Mouse (Mus musculus) thymus, adult 2 months (tissue): Measurements from ENCODE around the gene Sel1l2. TPM values are rescaled to one million over a fixed set of nuclear protein-coding genes. Genes with fewer than 3 reads are reported as not detected.
"Not testable (repeated sequence)": the region's sequence is repeated elsewhere in the genome, so short reads cannot be mapped to it uniquely, and the experiment has no call there.

Source experiments
- DNase-seq: peaks from one replicate; pipeline ENCODE4 v3.0.0; 2021
- H3K27ac ChIP-seq: fragments of 200-500 bp; 2 replicates; pipeline ENCODE4 v1.5.1; 2012; ENCODE audit warnings: low read length, control low read depth; ENCODE audit not compliant: control insufficient read depth, insufficient read depth
- H3K27me3 ChIP-seq: fragments of 200-500 bp; 2 replicates; pipeline ENCODE4 v1.6.1; 2012; ENCODE audit warnings: mild to moderate bottlenecking, low read length, moderate library complexity, mixed read lengths; ENCODE audit not compliant: control insufficient read depth, insufficient read depth
- H3K36me3 ChIP-seq: fragments of 200-500 bp; 2 replicates; pipeline ENCODE4 v1.6.1; 2012; ENCODE audit warnings: mild to moderate bottlenecking, low read length, moderate library complexity; ENCODE audit not compliant: control insufficient read depth, insufficient read depth
- H3K4me1 ChIP-seq: fragments of 200-500 bp; replicated peaks from 2 replicates; pipeline ENCODE4 v1.6.1; 2012; ENCODE audit warnings: low read length; ENCODE audit not compliant: control insufficient read depth, insufficient read depth
- H3K4me3 ChIP-seq: fragments of 200-500 bp; 2 replicates; pipeline ENCODE4 v1.5.1; 2012; ENCODE audit warnings: mild to moderate bottlenecking, low read length, control low read depth, moderate library complexity; ENCODE audit not compliant: control insufficient read depth, insufficient read depth
- CTCF ChIP-seq: fragments of 200-500 bp; IDR thresholded peaks from 2 replicates; pipeline ENCODE4 v1.5.1; 2012; ENCODE audit warnings: mild to moderate bottlenecking, control low read depth, low read length, moderate library complexity, borderline replicate concordance; ENCODE audit not compliant: control insufficient read depth, poor library complexity, insufficient read depth; ENCODE audit errors: extremely low read depth
- POLR2A ChIP-seq: fragments of 200-500 bp; IDR thresholded peaks from 2 replicates; pipeline ENCODE4 v1.6.1; 2012; ENCODE audit warnings: mild to moderate bottlenecking, low read length, control low read depth, moderate library complexity; ENCODE audit not compliant: control insufficient read depth, poor library complexity, insufficient read depth; ENCODE audit errors: extremely low read depth
- WGBS: fragments of 180-500 bp; shearing (Covaris S2); methylation state at CpG from one replicate; pipeline ENCODE4 v1.1.7; 2018; 5-methylcytosine and 5-hydroxymethylcytosine counted together
- polyA plus RNA-seq: library from polyadenylated mRNA; depleted of rRNA; stranded (reverse); fragments of >200 nt; gene quantifications from 2 replicates; pipeline ENCODE4 v1.2.3, GENCODE M21; 2012; rRNA removed

Sel1l2 gene
- polyA plus RNA-seq, 1 experiment: not detected

DNA sequence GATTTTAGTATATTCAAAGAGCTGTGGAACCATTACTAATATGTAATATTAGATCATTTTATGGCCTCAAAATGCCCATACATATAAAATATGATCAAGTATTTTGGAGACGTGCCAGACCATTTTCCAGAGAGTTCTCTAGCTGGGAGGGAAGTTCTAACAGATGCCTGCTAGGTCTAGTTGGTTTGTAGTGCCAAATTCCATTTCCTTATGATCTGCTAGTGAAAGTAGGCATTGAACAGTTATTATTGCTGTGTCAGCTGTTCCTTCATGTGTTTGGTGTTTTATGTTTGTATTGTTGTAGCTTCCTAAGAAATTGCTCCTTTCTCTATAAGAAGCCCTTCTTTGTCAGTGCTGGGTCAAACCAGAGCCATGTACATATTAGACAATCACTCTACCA is 173.5 kb downstream of the Sel1l2 start:
- Histone ChIP-seq H3K27ac (no peak overlapping the region), H3K4me1 (no peaks in the 10 kb centered on the region), H3K36me3 (no peaks in the 10 kb centered on the region), H3K4me3 (no peak overlapping the region), H3K27me3 (no peaks in the 10 kb centered on the region)
- no peak for DNase-seq
- TF ChIP-seq CTCF (no peak), POLR2A (no peak)
- WGBS: 80% methylated on average over 1 of the region's 1 CpGs

DNA sequence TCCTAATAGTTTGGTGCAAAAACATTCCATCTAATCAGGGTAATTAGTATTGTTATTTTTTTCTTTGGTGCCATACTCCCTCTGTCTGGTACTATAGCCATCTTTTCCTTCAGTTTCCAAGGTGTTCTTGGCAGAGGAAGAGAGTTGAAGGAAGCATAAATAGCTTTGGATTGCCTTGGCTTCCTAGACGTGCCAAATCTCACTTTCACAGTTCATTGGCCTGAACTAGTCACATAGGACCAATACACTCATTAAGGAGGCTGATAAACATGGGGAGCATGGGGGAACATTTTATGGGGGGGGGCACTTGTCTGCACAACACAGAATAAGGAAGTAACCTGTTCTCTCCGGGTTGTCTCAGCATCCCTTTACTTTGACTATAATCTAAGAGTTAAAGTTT is 174.1 kb downstream of the Sel1l2 start:
- Histone ChIP-seq H3K36me3 (no peaks in the 10 kb centered on the region), H3K27ac (no peak overlapping the region), H3K4me1 (no peaks in the 10 kb centered on the region), H3K4me3 (no peak overlapping the region), H3K27me3 (no peaks in the 10 kb centered on the region)
- WGBS: 70% methylated on average over 2 of the region's 2 CpGs
- no peak for DNase-seq
- no peak for TF ChIP-seq POLR2A
- TF ChIP-seq CTCF: no peak

DNA sequence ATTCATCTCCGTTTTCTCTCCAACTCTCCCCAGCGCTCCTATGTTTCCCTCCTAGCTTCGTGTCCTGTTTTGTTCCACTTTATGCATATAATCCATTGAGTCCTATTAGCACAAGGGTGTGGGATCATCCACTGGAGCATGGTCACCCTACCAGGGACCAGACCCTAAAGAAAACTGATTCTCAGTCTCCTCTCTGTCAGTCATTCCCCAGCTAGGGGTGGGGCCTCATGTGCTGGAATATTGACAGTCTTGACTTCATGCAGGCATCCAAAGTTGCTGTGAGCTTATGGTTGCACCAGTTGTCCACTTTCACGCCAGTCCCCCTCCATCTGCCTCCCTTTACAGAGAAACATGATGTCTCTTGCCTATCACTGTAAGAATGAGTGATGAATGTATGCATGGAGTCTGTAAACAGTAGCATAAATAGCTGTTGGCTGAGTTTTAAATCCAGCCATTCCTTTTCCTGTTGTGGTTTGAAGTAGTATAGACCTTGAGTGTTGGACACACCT is 174.9 kb downstream of the Sel1l2 start:
- no peaks in the 10 kb centered on the region for H3K27me3 ChIP-seq
- no peaks in the 10 kb centered on the region for H3K4me1 ChIP-seq
- no peak for DNase-seq
- no peaks in the 10 kb centered on the region for H3K36me3 ChIP-seq
- WGBS: 93% methylated on average over 4 of the region's 4 CpGs
- no peak overlapping the region for H3K27ac ChIP-seq
- no peak overlapping the region for H3K4me3 ChIP-seq
- TF ChIP-seq POLR2A: no peak
- TF ChIP-seq CTCF: no peak

DNA sequence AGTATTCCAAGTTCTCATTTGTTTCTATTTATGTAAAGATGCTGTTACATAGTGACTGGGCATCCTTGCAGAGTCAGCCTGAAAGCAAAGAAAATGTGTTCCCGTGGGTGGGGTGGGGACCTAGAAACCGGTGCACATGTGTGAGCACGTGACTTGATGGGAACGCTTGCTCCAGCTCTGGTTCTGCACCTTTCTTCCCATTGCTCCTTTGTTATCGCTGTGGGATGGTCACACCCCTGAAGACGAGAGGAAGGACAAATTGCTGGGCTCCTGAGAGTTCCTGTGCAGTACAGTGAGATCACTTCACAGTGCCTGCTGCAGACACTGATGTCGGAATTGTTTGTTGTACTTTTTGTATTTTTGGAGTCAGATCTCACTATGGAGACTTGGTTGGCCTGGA is 185.8 kb downstream of the Sel1l2 start:
- TF ChIP-seq CTCF (no peak), POLR2A (no peak)

DNA sequence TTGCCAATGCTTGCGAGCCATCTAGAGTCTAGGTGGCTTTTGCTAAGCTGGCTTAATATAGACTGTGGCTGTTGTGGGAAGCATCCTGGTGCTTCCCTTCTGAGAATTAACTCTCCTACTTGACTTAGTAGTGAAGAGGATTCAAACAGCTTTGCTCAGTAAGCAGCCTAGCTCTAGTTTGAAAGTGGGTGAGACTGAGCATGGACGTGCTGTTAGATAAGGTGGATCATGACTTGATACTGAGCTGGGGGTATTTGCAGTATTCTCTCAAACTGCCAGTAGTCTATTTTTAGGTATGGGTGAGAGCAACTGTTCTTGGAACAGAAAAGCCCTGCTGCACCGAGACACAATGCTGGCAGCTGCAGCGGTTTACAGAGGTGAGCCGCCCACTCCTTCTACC is 186.9 kb downstream of the Sel1l2 start:
- Histone ChIP-seq H3K36me3 (peaks cover 10% of the 10 kb centered on the region), H3K27ac (no peak overlapping the region), H3K27me3 (no peaks in the 10 kb centered on the region), H3K4me3 (no peak overlapping the region), H3K4me1 (no peaks in the 10 kb centered on the region)
- 93% methylated on average over 5 of the region's 5 CpGs for WGBS
- no peak for DNase-seq
- no peak for TF ChIP-seq POLR2A
- no peak for TF ChIP-seq CTCF

More for the DNA sequence above, 185.8 kb downstream of the Sel1l2 start:
- Histone ChIP-seq H3K4me3 (no peak overlapping the region), H3K27me3 (no peaks in the 10 kb centered on the region), H3K27ac (no peak overlapping the region), H3K36me3 (peaks cover 10% of the 10 kb centered on the region), H3K4me1 (no peaks in the 10 kb centered on the region)
- WGBS: 91% methylated on average over 7 of the region's 7 CpGs
- DNase-seq: no peak

DNA sequence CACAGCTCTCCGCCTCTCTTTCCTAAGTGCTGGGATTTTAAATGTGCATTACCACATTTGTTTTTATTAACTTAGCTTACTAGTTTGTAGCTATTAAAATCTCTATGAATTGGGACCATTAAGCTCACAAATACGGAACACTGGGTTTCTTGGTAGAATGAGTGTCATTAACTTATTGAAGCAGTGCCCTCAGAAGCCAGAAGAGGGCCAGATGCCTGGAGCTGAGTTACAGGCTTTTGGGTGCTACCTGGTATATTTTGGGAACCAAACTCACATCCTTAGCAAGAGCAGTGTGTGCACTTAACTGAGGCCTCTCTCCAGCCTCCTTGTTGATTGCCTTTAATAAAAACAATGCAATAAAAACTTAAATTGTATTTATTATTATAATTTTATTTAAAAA is 188.8 kb downstream of the Sel1l2 start:
- WGBS: 93% methylated on average over 2 of the region's 2 CpGs
- no peak for DNase-seq
- Histone ChIP-seq H3K4me3 (no peak overlapping the region), H3K36me3 (peaks cover 10% of the 10 kb centered on the region), H3K4me1 (no peaks in the 10 kb centered on the region), H3K27ac (no peak overlapping the region), H3K27me3 (no peaks in the 10 kb centered on the region)
- TF ChIP-seq POLR2A: no peak
- TF ChIP-seq CTCF: no peak

DNA sequence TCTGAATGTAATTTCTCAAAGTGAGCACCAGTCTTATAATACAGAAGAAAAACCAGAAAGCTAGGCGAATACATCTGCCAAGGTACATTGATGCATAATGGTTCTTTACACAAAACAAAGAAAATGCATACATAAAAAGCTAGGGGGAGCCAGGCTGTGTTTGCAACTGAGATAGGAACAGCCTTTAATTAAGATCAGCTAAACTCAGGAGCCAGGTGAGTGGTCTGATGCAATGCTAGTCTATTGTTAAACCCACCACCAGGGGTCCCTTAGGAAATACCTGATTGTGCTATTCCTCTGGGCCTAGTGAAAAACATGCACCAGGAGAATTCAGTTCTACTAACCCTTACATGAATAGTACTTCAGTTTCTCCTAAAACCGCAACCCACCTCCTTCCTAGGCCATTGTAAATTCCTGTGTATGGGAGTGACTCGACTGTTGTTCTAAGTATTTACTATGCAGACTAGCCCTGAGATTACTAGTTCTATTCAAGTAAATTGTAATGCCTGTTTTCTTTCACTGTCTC is 203.8 kb downstream of the Sel1l2 start:
- H3K4me3 ChIP-seq, H3K27me3 ChIP-seq, H3K36me3 ChIP-seq, DNase-seq, H3K4me1 ChIP-seq, H3K27ac ChIP-seq: not testable (repeated sequence)
- 92% methylated on average over 3 of the region's 3 CpGs for WGBS

Other genes starting within 250 kb of the Sel1l2 start
- gene Gm17374, start 237.7 kb downstream of the Sel1l2 start, polyA plus RNA-seq: not detected in 2 replicates
- gene Esf1, start 219.1 kb downstream of the Sel1l2 start, polyA plus RNA-seq: 0.87 and 1.7 TPM in 2 replicates
- 4.7 and 5.8 TPM in 2 replicates for gene Ndufaf5, start 219.1 kb downstream of the Sel1l2 start, polyA plus RNA-seq
- 2.3 and 4.3 TPM in 2 replicates for gene Macrod2, start 5.6 kb upstream of the Sel1l2 start, polyA plus RNA-seq